Mouse (Mus musculus): ENCODE results near the gene Pde1c.

Pde1c gene

GRCm38 (mm10) chr6:56447917-56448316, 121.0 kb downstream of the Pde1c start:
- no peak for DNase-seq (ENCODE audit: low spot score in 2 of 2)

- no peak for DNase-seq (ENCODE audit: low spot score in 2 of 2)
Measured at GRCm38 (mm10) chr6:56441501-56441900, 127.4 kb downstream of the Pde1c start.

- no peak for DNase-seq (ENCODE audit: low spot score in 2 of 2)
Measured at GRCm38 (mm10) chr6:56425846-56426245, 143.1 kb downstream of the Pde1c start.

- DNase-seq (ENCODE audit: low spot score in 2 of 2) = no peak
Measured at GRCm38 (mm10) chr6:56422866-56423265, 146.0 kb downstream of the Pde1c start.

GRCm38 (mm10) chr6:56416191-56416590, 152.7 kb downstream of the Pde1c start:
- DNase-seq (ENCODE audit: low spot score in 2 of 2) = no peak

GRCm38 (mm10) chr6:56389178-56389577, 179.7 kb downstream of the Pde1c start:
- no peak for DNase-seq (ENCODE audit: low spot score in 2 of 2)

- DNase-seq (ENCODE audit: low spot score in 2 of 2) = no peak
Measured at GRCm38 (mm10) chr6:56376359-56376758, 192.5 kb downstream of the Pde1c start.

- no peak for DNase-seq (ENCODE audit: low spot score in 2 of 2)
Measured at GRCm38 (mm10) chr6:56374180-56374579, 194.7 kb downstream of the Pde1c start.

- no peak for DNase-seq (ENCODE audit: low spot score in 2 of 2)
Measured at GRCm38 (mm10) chr6:56373753-56374152, 195.2 kb downstream of the Pde1c start.

GRCm38 (mm10) chr6:56373046-56373751, 195.7 kb downstream of the Pde1c start:
- DNase-seq (ENCODE audit: low spot score in 2 of 2) = no peak

GRCm38 (mm10) chr6:56369462-56369861, 199.4 kb downstream of the Pde1c start:
- no peak for DNase-seq (ENCODE audit: low spot score in 2 of 2)

- DNase-seq (ENCODE audit: low spot score in 2 of 2) = no peak
Measured at GRCm38 (mm10) chr6:56368116-56368515, 200.8 kb downstream of the Pde1c start.

- DNase-seq (ENCODE audit: low spot score in 2 of 2) = no peak
Measured at GRCm38 (mm10) chr6:56367257-56367656, 201.6 kb downstream of the Pde1c start.

- DNase-seq (ENCODE audit: low spot score in 2 of 2) = no peak
Measured at GRCm38 (mm10) chr6:56362650-56363049, 206.3 kb downstream of the Pde1c start.

GRCm38 (mm10) chr6:56362128-56362545, 206.8 kb downstream of the Pde1c start:
- no peak for DNase-seq (ENCODE audit: low spot score in 2 of 2)

GRCm38 (mm10) chr6:56361348-56362127, 207.4 kb downstream of the Pde1c start:
- no peak for DNase-seq (ENCODE audit: low spot score in 2 of 2)

GRCm38 (mm10) chr6:56360086-56360485, 208.8 kb downstream of the Pde1c start:
- no peak for DNase-seq (ENCODE audit: low spot score in 2 of 2)

GRCm38 (mm10) chr6:56359126-56359525, 209.8 kb downstream of the Pde1c start:
- DNase-seq (ENCODE audit: low spot score in 2 of 2) = no peak

- DNase-seq (ENCODE audit: low spot score in 2 of 2) = no peak
Measured at GRCm38 (mm10) chr6:56347207-56347606, 221.7 kb downstream of the Pde1c start.

- no peak for DNase-seq (ENCODE audit: low spot score in 2 of 2)
Measured at GRCm38 (mm10) chr6:56345082-56345481, 223.8 kb downstream of the Pde1c start.

GRCm38 (mm10) chr6:56342005-56342404, 226.9 kb downstream of the Pde1c start:
- DNase-seq (ENCODE audit: low spot score in 2 of 2) = no peak

- no peak for DNase-seq (ENCODE audit: low spot score in 2 of 2)
Measured at GRCm38 (mm10) chr6:56335811-56336446, 233.0 kb downstream of the Pde1c start.

GRCm38 (mm10) chr6:56332149-56332548, 236.8 kb downstream of the Pde1c start:
- DNase-seq (ENCODE audit: low spot score in 2 of 2) = no peak

Data from urinary bladder, postnatal 36 days (tissue).